Mouse (Mus musculus): ENCODE measurements at regions not wholly inside any gene's neighbourhood (a gene's known extent, or its start where the extent isn't known, plus 50 kb on each side); places are given as distances from the start of the nearest gene placed in this dataset.

- Histone ChIP-seq H3K27me3 (replicated peaks; ENCODE audit: control insufficient read depth, insufficient read depth, low read length) (no peaks in the 10 kb centered on the region), H3K4me3 (ENCODE audit: low read depth, low read length) (no peak overlapping the region), H3K9ac (ENCODE audit: low read depth, low read length) (no peak overlapping the region), H3K36me3 (ENCODE audit: control insufficient read depth, insufficient read depth, low read length) (no peaks in the 10 kb centered on the region), H3K27ac (ENCODE audit: low read depth, low read length) (no peak overlapping the region), H3K4me1 (replicated peaks; ENCODE audit: control insufficient read depth, insufficient read depth, low read length) (no peaks in the 10 kb centered on the region), H3K9me3 (ENCODE audit: control insufficient read depth, low read length) (no peaks in the 10 kb centered on the region), H3K4me2 (no peak overlapping the region)
- WGBS = 41% methylated on average over 11 of the region's 11 CpGs
- no peak for ATAC-seq (replicated peaks; ENCODE audit: low FRiP score)
- no peak for DNase-seq (ENCODE audit: low spot score)
Observed at GRCm38 (mm10) chr10:102878010-102878409, 152.0 kb downstream of the Alx1 start.

GRCm38 (mm10) chr10:102876946-102877345 is 153.1 kb downstream of the Alx1 start:
- no peak for DNase-seq (ENCODE audit: low spot score)
- ATAC-seq (replicated peaks; ENCODE audit: low FRiP score) = no peak
- 76% methylated on average over 3 of the region's 3 CpGs for WGBS
- Histone ChIP-seq H3K36me3 (ENCODE audit: control insufficient read depth, insufficient read depth, low read length) (no peaks in the 10 kb centered on the region), H3K9ac (ENCODE audit: low read depth, low read length) (no peak overlapping the region), H3K4me1 (replicated peaks; ENCODE audit: control insufficient read depth, insufficient read depth, low read length) (no peaks in the 10 kb centered on the region), H3K4me2 (no peak overlapping the region), H3K27ac (ENCODE audit: low read depth, low read length) (no peak overlapping the region), H3K4me3 (ENCODE audit: low read depth, low read length) (no peak overlapping the region), H3K9me3 (ENCODE audit: control insufficient read depth, low read length) (no peaks in the 10 kb centered on the region), H3K27me3 (replicated peaks; ENCODE audit: control insufficient read depth, insufficient read depth, low read length) (no peaks in the 10 kb centered on the region)

GRCm38 (mm10) chr10:102866920-102867319 is 163.1 kb downstream of the Alx1 start:
- 24% methylated on average over 4 of the region's 4 CpGs for WGBS
- Histone ChIP-seq H3K4me1 (replicated peaks; ENCODE audit: control insufficient read depth, insufficient read depth, low read length) (no peaks in the 10 kb centered on the region), H3K4me3 (ENCODE audit: low read depth, low read length) (no peak overlapping the region), H3K27me3 (replicated peaks; ENCODE audit: control insufficient read depth, insufficient read depth, low read length) (no peaks in the 10 kb centered on the region), H3K9me3 (ENCODE audit: control insufficient read depth, low read length) (no peaks in the 10 kb centered on the region), H3K27ac (ENCODE audit: low read depth, low read length) (no peak overlapping the region), H3K4me2 (no peak overlapping the region), H3K9ac (ENCODE audit: low read depth, low read length) (no peak overlapping the region), H3K36me3 (ENCODE audit: control insufficient read depth, insufficient read depth, low read length) (no peaks in the 10 kb centered on the region)
- no peak for DNase-seq (ENCODE audit: low spot score)
- no peak for ATAC-seq (replicated peaks; ENCODE audit: low FRiP score)

- 31% methylated on average over 4 of the region's 4 CpGs for WGBS
- H3K36me3 ChIP-seq (ENCODE audit: control insufficient read depth, insufficient read depth, low read length) = no peaks in the 10 kb centered on the region
- no peak overlapping the region for H3K27ac ChIP-seq (ENCODE audit: low read depth, low read length)
- ATAC-seq (replicated peaks; ENCODE audit: low FRiP score) = no peak
- no peak overlapping the region for H3K4me2 ChIP-seq
- no peak overlapping the region for H3K4me3 ChIP-seq (ENCODE audit: low read depth, low read length)
- no peaks in the 10 kb centered on the region for H3K9me3 ChIP-seq (ENCODE audit: control insufficient read depth, low read length)
- H3K27me3 ChIP-seq (replicated peaks; ENCODE audit: control insufficient read depth, insufficient read depth, low read length) = no peaks in the 10 kb centered on the region
- DNase-seq (ENCODE audit: low spot score) = no peak
- no peaks in the 10 kb centered on the region for H3K4me1 ChIP-seq (replicated peaks; ENCODE audit: control insufficient read depth, insufficient read depth, low read length)
- no peak overlapping the region for H3K9ac ChIP-seq (ENCODE audit: low read depth, low read length)
Observed at GRCm38 (mm10) chr10:102836567-102837224, 193.3 kb downstream of the Alx1 start.

- Histone ChIP-seq H3K27me3 (replicated peaks; ENCODE audit: control insufficient read depth, insufficient read depth, low read length) (no peaks in the 10 kb centered on the region), H3K9ac (ENCODE audit: low read depth, low read length) (no peak overlapping the region), H3K4me3 (ENCODE audit: low read depth, low read length) (no peak overlapping the region), H3K36me3 (ENCODE audit: control insufficient read depth, insufficient read depth, low read length) (no peaks in the 10 kb centered on the region), H3K9me3 (ENCODE audit: control insufficient read depth, low read length) (no peaks in the 10 kb centered on the region), H3K4me1 (replicated peaks; ENCODE audit: control insufficient read depth, insufficient read depth, low read length) (no peaks in the 10 kb centered on the region), H3K27ac (ENCODE audit: low read depth, low read length) (no peak overlapping the region), H3K4me2 (no peak overlapping the region)
- no peak for ATAC-seq (replicated peaks; ENCODE audit: low FRiP score)
- no peak for DNase-seq (ENCODE audit: low spot score)
- WGBS = 31% methylated on average over 1 of the region's 1 CpGs
Observed at GRCm38 (mm10) chr10:102835814-102836213, 194.2 kb downstream of the Alx1 start.

GRCm38 (mm10) chr10:102829606-102830005 is 200.4 kb downstream of the Alx1 start:
- no peak overlapping the region for H3K4me3 ChIP-seq (ENCODE audit: low read depth, low read length)

DNA sequence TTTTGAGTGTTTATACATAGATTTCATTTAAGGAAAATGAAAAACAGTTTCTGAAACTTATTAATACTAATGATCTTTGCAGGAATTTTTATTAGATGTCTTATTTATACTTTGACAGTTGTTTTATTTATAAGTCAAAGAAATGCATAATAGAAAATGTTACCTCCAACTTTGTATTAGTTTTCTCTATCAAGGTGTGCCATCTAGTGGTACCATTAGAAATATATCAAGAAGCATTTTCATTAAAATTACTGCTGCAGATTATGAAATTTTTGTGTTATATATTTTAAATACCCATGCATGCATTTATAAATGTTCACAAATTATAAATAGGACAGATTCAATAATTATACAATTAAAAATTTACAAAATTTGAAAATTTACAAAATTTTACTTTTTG is 206.6 kb downstream of the Alx1 start:
- no peak for DNase-seq (ENCODE audit: low spot score)
- no peak overlapping the region for H3K9ac ChIP-seq (ENCODE audit: low read depth, low read length)
- H3K9me3 ChIP-seq (ENCODE audit: control insufficient read depth, low read length) = no peaks in the 10 kb centered on the region
- no peak overlapping the region for H3K4me2 ChIP-seq
- H3K36me3 ChIP-seq (ENCODE audit: control insufficient read depth, insufficient read depth, low read length) = no peaks in the 10 kb centered on the region
- no peaks in the 10 kb centered on the region for H3K27me3 ChIP-seq (replicated peaks; ENCODE audit: control insufficient read depth, insufficient read depth, low read length)
- H3K27ac ChIP-seq (ENCODE audit: low read depth, low read length) = no peak overlapping the region
- no peak overlapping the region for H3K4me3 ChIP-seq (ENCODE audit: low read depth, low read length)
- no peaks in the 10 kb centered on the region for H3K4me1 ChIP-seq (replicated peaks; ENCODE audit: control insufficient read depth, insufficient read depth, low read length)
- ATAC-seq (replicated peaks; ENCODE audit: low FRiP score) = no peak

More at GRCm38 (mm10) chr10:102829606-102830005, 200.4 kb downstream of the Alx1 start:
- DNase-seq (ENCODE audit: low spot score) (no peak), ATAC-seq (replicated peaks; ENCODE audit: low FRiP score) (no peak)
- Histone ChIP-seq H3K9me3 (ENCODE audit: control insufficient read depth, low read length) (no peaks in the 10 kb centered on the region), H3K27me3 (replicated peaks; ENCODE audit: control insufficient read depth, insufficient read depth, low read length) (no peaks in the 10 kb centered on the region), H3K4me2 (no peak overlapping the region), H3K36me3 (ENCODE audit: control insufficient read depth, insufficient read depth, low read length) (no peaks in the 10 kb centered on the region), H3K4me1 (replicated peaks; ENCODE audit: control insufficient read depth, insufficient read depth, low read length) (no peaks in the 10 kb centered on the region), H3K9ac (ENCODE audit: low read depth, low read length) (no peak overlapping the region), H3K27ac (ENCODE audit: low read depth, low read length) (no peak overlapping the region)
- WGBS = 60% methylated on average over 3 of the region's 3 CpGs

GRCm38 (mm10) chr10:102801391-102801790 is 228.6 kb downstream of the Alx1 start:
- no peak for ATAC-seq (replicated peaks; ENCODE audit: low FRiP score)
- DNase-seq (ENCODE audit: low spot score) = no peak
- 83% methylated on average over 3 of the region's 3 CpGs for WGBS
- Histone ChIP-seq H3K27ac (ENCODE audit: low read depth, low read length) (no peak overlapping the region), H3K4me3 (ENCODE audit: low read depth, low read length) (no peak overlapping the region), H3K4me2 (no peak overlapping the region), H3K27me3 (replicated peaks; ENCODE audit: control insufficient read depth, insufficient read depth, low read length) (no peaks in the 10 kb centered on the region), H3K4me1 (replicated peaks; ENCODE audit: control insufficient read depth, insufficient read depth, low read length) (no peaks in the 10 kb centered on the region), H3K36me3 (ENCODE audit: control insufficient read depth, insufficient read depth, low read length) (no peaks in the 10 kb centered on the region), H3K9ac (ENCODE audit: low read depth, low read length) (no peak overlapping the region), H3K9me3 (ENCODE audit: control insufficient read depth, low read length) (no peaks in the 10 kb centered on the region)

DNA sequence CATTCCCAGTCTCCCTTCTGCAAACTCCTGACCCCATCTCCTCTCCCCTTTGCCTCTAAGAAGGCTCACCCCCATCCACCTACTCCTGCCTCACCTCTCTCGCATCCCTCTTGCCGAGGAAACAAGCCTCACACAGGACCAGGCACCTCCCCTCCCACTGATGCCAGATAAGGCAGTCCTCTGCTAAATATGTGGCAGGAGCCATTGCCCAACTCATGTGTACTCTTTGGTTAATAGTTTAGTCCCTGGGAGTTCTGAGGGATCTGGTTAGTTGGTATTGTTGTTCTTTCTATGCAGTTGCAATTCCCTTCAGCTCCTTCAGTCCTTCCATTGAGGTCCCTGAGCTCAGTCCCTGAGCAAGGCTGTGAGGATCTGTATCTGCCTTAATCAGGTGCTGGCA is 250.8 kb downstream of the Alx1 start:
- Histone ChIP-seq H3K4me1 (replicated peaks; ENCODE audit: control insufficient read depth, insufficient read depth, low read length) (no peaks in the 10 kb centered on the region), H3K27me3 (replicated peaks; ENCODE audit: control insufficient read depth, insufficient read depth, low read length) (no peaks in the 10 kb centered on the region), H3K36me3 (ENCODE audit: control insufficient read depth, insufficient read depth, low read length) (no peaks in the 10 kb centered on the region), H3K9ac (ENCODE audit: low read depth, low read length) (no peak overlapping the region), H3K9me3 (ENCODE audit: control insufficient read depth, low read length) (no peaks in the 10 kb centered on the region), H3K4me3 (ENCODE audit: low read depth, low read length) (no peak overlapping the region), H3K27ac (ENCODE audit: low read depth, low read length) (no peak overlapping the region), H3K4me2 (no peak overlapping the region)
- DNase-seq (ENCODE audit: low spot score) (no peak), ATAC-seq (replicated peaks; ENCODE audit: low FRiP score) (peak; percentile 47)
- WGBS = 70% methylated on average over 2 of the region's 2 CpGs
